Mouse (Mus musculus): ENCODE measurements around the gene Gm11127. TPM values are rescaled to one million over a fixed set of nuclear protein-coding genes. Genes with fewer than 3 reads are reported as not detected.
"Not testable (repeated sequence)": the region's sequence is repeated elsewhere in the genome, so short reads cannot be mapped to it uniquely, and the experiment has no call there.

Gene Gm11127
- polyA plus RNA-seq, 1 experiment from 2014 or later: not detected

- 1% methylated on average over 44 of the region's 46 CpGs for WGBS
- Histone ChIP-seq H3K4me1 (ENCODE audit: control insufficient read depth in 2 of 2, insufficient read depth in 2 of 2, low read length in 2 of 2) (peaks cover 0 to 3% of the 10 kb centered on the region in 2 experiments; a peak in 2 of 4 replicates), H3K27me3 (ENCODE audit: control insufficient read depth, insufficient read depth, low read length) (peaks cover 30% of the 10 kb centered on the region)
Measured at GRCm38 (mm10) chr17:36083266-36083869, 25.2 kb upstream of the Gm11127 start.

GRCm38 (mm10) chr17:36082519-36083232, 24.5 kb upstream of the Gm11127 start:
- Histone ChIP-seq H3K4me2 (ENCODE audit: low read length) (peak overlapping the region; percentile 93), H3K27me3 (ENCODE audit: control insufficient read depth, insufficient read depth, low read length) (peaks cover 30% of the 10 kb centered on the region), H3K4me3 (ENCODE audit: control insufficient read depth in 1 of 2, insufficient read depth in 1 of 2, low read depth in 1 of 2, low read length in 2 of 2) (peak overlapping the region; percentile 51; a peak in 3 of 4 replicates)
- 29% methylated on average over 5 of the region's 6 CpGs for WGBS
- not testable (repeated sequence) for H3K9ac ChIP-seq (ENCODE audit: low read length); H3K9me3 ChIP-seq (ENCODE audit: control insufficient read depth, low read length); H3K27ac ChIP-seq (replicated peaks in 1 of 2; ENCODE audit: control insufficient read depth in 1 of 2, insufficient read depth in 1 of 2, low read depth in 2 of 2, low read length in 2 of 2); ATAC-seq (ENCODE audit: insufficient number of reproducible peaks, insufficient read depth, low FRiP score, low read depth); H3K4me1 ChIP-seq (ENCODE audit: control insufficient read depth in 2 of 2, insufficient read depth in 2 of 2, low read length in 2 of 2); H3K36me3 ChIP-seq (ENCODE audit: control insufficient read depth, insufficient read depth, low read length)

More at GRCm38 (mm10) chr17:36083266-36083869, 25.2 kb upstream of the Gm11127 start:
- Histone ChIP-seq H3K9me3 (ENCODE audit: control insufficient read depth, low read length) (no peaks in the 10 kb centered on the region), H3K4me2 (ENCODE audit: low read length) (peak overlapping the region; percentile 93), H3K27ac (replicated peaks in 1 of 2; ENCODE audit: control insufficient read depth in 1 of 2, insufficient read depth in 1 of 2, low read depth in 2 of 2, low read length in 2 of 2) (no peak overlapping the region), H3K4me3 (ENCODE audit: control insufficient read depth in 1 of 2, insufficient read depth in 1 of 2, low read depth in 1 of 2, low read length in 2 of 2) (peak overlapping the region; percentile 51), H3K36me3 (ENCODE audit: control insufficient read depth, insufficient read depth, low read length) (no peaks in the 10 kb centered on the region), H3K9ac (ENCODE audit: low read length) (peak overlapping the region; percentile 57)
- ATAC-seq (ENCODE audit: insufficient number of reproducible peaks, insufficient read depth, low FRiP score, low read depth): peak; percentile 37

- ATAC-seq (ENCODE audit: insufficient number of reproducible peaks, insufficient read depth, low FRiP score, low read depth); H3K27ac ChIP-seq (replicated peaks in 1 of 2; ENCODE audit: control insufficient read depth in 1 of 2, insufficient read depth in 1 of 2, low read depth in 2 of 2, low read length in 2 of 2); H3K4me2 ChIP-seq (ENCODE audit: low read length); H3K4me1 ChIP-seq (ENCODE audit: control insufficient read depth in 2 of 2, insufficient read depth in 2 of 2, low read length in 2 of 2); H3K9ac ChIP-seq (ENCODE audit: low read length); H3K9me3 ChIP-seq (ENCODE audit: control insufficient read depth, low read length); H3K4me3 ChIP-seq (ENCODE audit: control insufficient read depth in 1 of 2, insufficient read depth in 1 of 2, low read depth in 1 of 2, low read length in 2 of 2); H3K36me3 ChIP-seq (ENCODE audit: control insufficient read depth, insufficient read depth, low read length): not testable (repeated sequence)
- peaks cover 30% of the 10 kb centered on the region for H3K27me3 ChIP-seq (ENCODE audit: control insufficient read depth, insufficient read depth, low read length)
Measured at GRCm38 (mm10) chr17:36081901-36082300, 23.7 kb upstream of the Gm11127 start.

- H3K27ac ChIP-seq (replicated peaks in 1 of 2; ENCODE audit: control insufficient read depth in 1 of 2, insufficient read depth in 1 of 2, low read depth in 2 of 2, low read length in 2 of 2): no peak overlapping the region
- H3K4me1 ChIP-seq (ENCODE audit: control insufficient read depth in 2 of 2, insufficient read depth in 2 of 2, low read length in 2 of 2): no peaks in the 10 kb centered on the region
- H3K36me3 ChIP-seq (ENCODE audit: control insufficient read depth, insufficient read depth, low read length): no peaks in the 10 kb centered on the region
- no peaks in the 10 kb centered on the region for H3K27me3 ChIP-seq (ENCODE audit: control insufficient read depth, insufficient read depth, low read length)
- no peak overlapping the region for H3K4me2 ChIP-seq (ENCODE audit: low read length)
- no peak overlapping the region for H3K9ac ChIP-seq (ENCODE audit: low read length)
- ATAC-seq (ENCODE audit: insufficient number of reproducible peaks, insufficient read depth, low FRiP score, low read depth): no peak
- WGBS: 20% methylated on average over 2 of the region's 2 CpGs
- H3K4me3 ChIP-seq (ENCODE audit: control insufficient read depth in 1 of 2, insufficient read depth in 1 of 2, low read depth in 1 of 2, low read length in 2 of 2): no peak overlapping the region
- H3K9me3 ChIP-seq (ENCODE audit: control insufficient read depth, low read length): no peaks in the 10 kb centered on the region
Measured at GRCm38 (mm10) chr17:36060829-36061228, 2.7 kb upstream of the Gm11127 start.

- not testable (repeated sequence) for H3K4me3 ChIP-seq (ENCODE audit: control insufficient read depth in 1 of 2, insufficient read depth in 1 of 2, low read depth in 1 of 2, low read length in 2 of 2); H3K27me3 ChIP-seq (ENCODE audit: control insufficient read depth, insufficient read depth, low read length); H3K27ac ChIP-seq (replicated peaks in 1 of 2; ENCODE audit: control insufficient read depth in 1 of 2, insufficient read depth in 1 of 2, low read depth in 2 of 2, low read length in 2 of 2); ATAC-seq (ENCODE audit: insufficient number of reproducible peaks, insufficient read depth, low FRiP score, low read depth); H3K4me1 ChIP-seq (ENCODE audit: control insufficient read depth in 2 of 2, insufficient read depth in 2 of 2, low read length in 2 of 2); H3K9me3 ChIP-seq (ENCODE audit: control insufficient read depth, low read length); H3K4me2 ChIP-seq (ENCODE audit: low read length); H3K36me3 ChIP-seq (ENCODE audit: control insufficient read depth, insufficient read depth, low read length); H3K9ac ChIP-seq (ENCODE audit: low read length)
- WGBS: 86% methylated on average over 23 of the region's 25 CpGs
Measured at GRCm38 (mm10) chr17:36057927-36058326, 244 bp downstream of the Gm11127 start.

DNA sequence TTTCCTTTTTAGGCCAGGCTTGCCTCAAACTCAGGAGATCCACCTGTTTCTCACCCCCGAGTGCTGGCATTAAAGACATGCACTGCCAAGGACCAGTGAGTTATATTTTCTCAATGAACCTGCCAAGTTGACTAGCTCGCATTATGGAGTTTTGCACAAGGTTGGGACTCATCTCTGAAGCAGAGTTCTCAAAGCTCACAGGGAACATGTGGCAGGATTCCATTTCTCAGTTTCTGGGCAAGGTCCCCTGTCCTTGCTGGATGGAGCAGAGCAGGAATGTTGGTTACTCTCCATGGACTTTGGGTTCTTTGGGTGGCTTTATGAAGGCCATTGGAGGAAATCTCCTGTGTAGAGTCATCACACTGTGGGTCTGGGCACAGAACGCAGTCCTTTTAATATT, 14.9 kb downstream of the Gm11127 start:
- Histone ChIP-seq H3K9ac (ENCODE audit: low read length) (peak overlapping the region; percentile 68; the same call in 1 of the 2 replicates), H3K27ac (replicated peaks in 1 of 2; ENCODE audit: control insufficient read depth in 1 of 2, insufficient read depth in 1 of 2, low read depth in 2 of 2, low read length in 2 of 2) (no peak overlapping the region; a peak in 1 of 4 replicates), H3K4me1 (ENCODE audit: control insufficient read depth in 2 of 2, insufficient read depth in 2 of 2, low read length in 2 of 2) (peaks cover 0 to 5% of the 10 kb centered on the region in 2 experiments; a peak in 1 of 4 replicates), H3K4me2 (ENCODE audit: low read length) (peak overlapping the region; percentile 74), H3K9me3 (ENCODE audit: control insufficient read depth, low read length) (no peaks in the 10 kb centered on the region), H3K36me3 (ENCODE audit: control insufficient read depth, insufficient read depth, low read length) (no peaks in the 10 kb centered on the region), H3K27me3 (ENCODE audit: control insufficient read depth, insufficient read depth, low read length) (no peaks in the 10 kb centered on the region), H3K4me3 (ENCODE audit: control insufficient read depth in 1 of 2, insufficient read depth in 1 of 2, low read depth in 1 of 2, low read length in 2 of 2) (peak overlapping the region; percentile 41 to 58)
- 82% methylated on average over 3 of the region's 3 CpGs for WGBS
- no peak for ATAC-seq (ENCODE audit: insufficient number of reproducible peaks, insufficient read depth, low FRiP score, low read depth)

- H3K4me2 ChIP-seq (ENCODE audit: low read length): peak within 1 kb of the TSS; percentile 74
- peak within 1 kb of the TSS in 1 of 2 experiments; percentile 30; a peak in 2 of 4 replicates for H3K27ac ChIP-seq (replicated peaks in 1 of 2; ENCODE audit: control insufficient read depth in 1 of 2, insufficient read depth in 1 of 2, low read depth in 2 of 2, low read length in 2 of 2)
- H3K9me3 ChIP-seq (ENCODE audit: control insufficient read depth, low read length); H3K36me3 ChIP-seq (ENCODE audit: control insufficient read depth, insufficient read depth, low read length); H3K27me3 ChIP-seq (ENCODE audit: control insufficient read depth, insufficient read depth, low read length); H3K4me1 ChIP-seq (ENCODE audit: control insufficient read depth in 2 of 2, insufficient read depth in 2 of 2, low read length in 2 of 2): not testable (repeated sequence)
- peak within 1 kb of the TSS; percentile 41 to 58 for H3K4me3 ChIP-seq (ENCODE audit: control insufficient read depth in 1 of 2, insufficient read depth in 1 of 2, low read depth in 1 of 2, low read length in 2 of 2)
- H3K9ac ChIP-seq (ENCODE audit: low read length): peak within 1 kb of the TSS; percentile 68
- WGBS: under 1% methylated on average over 12 of the region's 12 CpGs
- ATAC-seq (ENCODE audit: insufficient number of reproducible peaks, insufficient read depth, low FRiP score, low read depth): peak; percentile 83
Measured at GRCm38 (mm10) chr17:36042610-36043169, 15.5 kb downstream of the Gm11127 start, which contains the start of the genes H2-T22 and Gm6034. Gene H2-T22 (minus strand): TSS chr17:36042747. Gene Gm6034 (plus strand): TSS chr17:36042961.

Data from heart, embryonic 14.5 days (tissue).